7 mouse cellular contexts compared by ENCODE assay signal in genomic region chr4:152212531-152212930, GRCm38 (mm10). TPM values are rescaled to one million over a fixed set of nuclear protein-coding genes. Genes with fewer than 3 reads are reported as not detected.
DNase-seq lines count a peak whose midpoint lies in the region; ATAC-seq lines count a peak whose summit lies in the region.

No protein-coding gene starts in this region.

- no peaks in the 10 kb centered on the region for H3K36me3 ChIP-seq in heart, embryonic 15.5 days
- no peaks in the 10 kb centered on the region for H3K36me3 ChIP-seq in lung, embryonic 16.5 days (ENCODE audit: control insufficient read depth, insufficient read depth, low read length)

- H3K9ac ChIP-seq in heart, embryonic 15.5 days, result no peak overlapping the region
- H3K9ac ChIP-seq in lung, embryonic 16.5 days (ENCODE audit: low read length), result no peak overlapping the region

- peak overlapping the region; percentile 49 for H3K27ac ChIP-seq in heart, embryonic 15.5 days
- H3K27ac ChIP-seq in lung, embryonic 16.5 days (ENCODE audit: low read length), result no peak overlapping the region

- H3K4me1 ChIP-seq in heart, embryonic 15.5 days (replicated peaks), result peaks cover 36% of the 10 kb centered on the region
- peaks cover 17% of the 10 kb centered on the region for H3K4me1 ChIP-seq in lung, embryonic 16.5 days (replicated peaks; ENCODE audit: control insufficient read depth, insufficient read depth, low read length)

- peak; percentile 74 for DNase-seq in CD4-positive helper T cell, adult 2 months (ENCODE audit: low read depth, low spot score)
- peak; percentile 78 for DNase-seq in MN1 (ENCODE audit: low spot score)
- DNase-seq in embryo, embryonic 10.5 days (ENCODE audit: low spot score), result peak; percentile 77
- DNase-seq in kidney, postnatal 36 days, result peak; percentile 63 to 79
- DNase-seq in right cerebral cortex, postnatal 10 days (ENCODE audit: low spot score in 2 of 2), result peak; percentile 77 to 80

- no peak overlapping the region for H3K4me3 ChIP-seq in heart, embryonic 15.5 days
- no peak overlapping the region for H3K4me3 ChIP-seq in lung, embryonic 16.5 days (ENCODE audit: low read length)

- no peaks in the 10 kb centered on the region for H3K9me3 ChIP-seq in heart, embryonic 15.5 days (replicated peaks)
- H3K9me3 ChIP-seq in lung, embryonic 16.5 days (ENCODE audit: control insufficient read depth, low read length), result no peaks in the 10 kb centered on the region

- peak; percentile 44 for ATAC-seq in heart, embryonic 15.5 days (replicated peaks; ENCODE audit: insufficient number of reproducible peaks, insufficient read depth, low FRiP score, low read depth)
- ATAC-seq in lung, embryonic 16.5 days (ENCODE audit: low read depth), result peak; percentile 50; the same call in 1 of the 2 replicates

- no peaks in the 10 kb centered on the region for H3K27me3 ChIP-seq in heart, embryonic 15.5 days
- H3K27me3 ChIP-seq in lung, embryonic 16.5 days (ENCODE audit: control insufficient read depth, insufficient read depth, low read depth, low read length), result no peaks in the 10 kb centered on the region

- 37% methylated on average over 5 of the region's 5 CpGs for WGBS in heart, embryonic 15.5 days
- 40% methylated on average over 5 of the region's 5 CpGs for WGBS in lung, embryonic 16.5 days

- H3K4me2 ChIP-seq in heart, embryonic 15.5 days, result no peak overlapping the region
- H3K4me2 ChIP-seq in lung, embryonic 16.5 days (ENCODE audit: low read depth, low read length), result no peak overlapping the region

RNA-seq across cellular contexts. Expression of gene Acot7, which starts 34.6 kb away (rescaled TPM):
- 58.4 and 73.4 TPM in 2 replicates for polyA plus RNA-seq in heart, embryonic 15.5 days (2015; fragmentation: Nextera tagmentation; extraction: Ambion mirVana)
- polyA plus RNA-seq in lung, embryonic 16.5 days (2015; fragmentation: Nextera tagmentation; extraction: Ambion mirVana), result 66.5 and 69.0 TPM in 2 replicates

RNA-seq across cellular contexts. Expression of gene Hes2, which starts 53.9 kb away (rescaled TPM):
- polyA plus RNA-seq in heart, embryonic 15.5 days (2015; fragmentation: Nextera tagmentation; extraction: Ambion mirVana), result 0.23 TPM in 1 of 2 replicates, not detected in the other
- 0.54 and 0.87 TPM in 2 replicates for polyA plus RNA-seq in lung, embryonic 16.5 days (2015; fragmentation: Nextera tagmentation; extraction: Ambion mirVana)
